Mouse (Mus musculus): ENCODE results near the gene Neurl3.

GRCm38 (mm10) chr1:36252791-36253190, 21.7 kb downstream of the Neurl3 start:
- TF ChIP-seq CTCF (IDR thresholded peaks at IDR 0.05; ENCODE audit: low read depth): peak; percentile 97
- no peak for TF ChIP-seq EP300 (optimal IDR thresholded peaks at IDR 0.05)
